Mouse (Mus musculus) spleen, postnatal 4 days (tissue): ENCODE measurements around the gene Gas7.

ENCODE experiments used
- DNase-seq, 2 experiments: peaks; one replicate each; pipeline ENCODE4 v3.0.0; 2022; ENCODE audit warnings: low spot score in 2 of 2

The Gas7 gene

GRCm38 (mm10) chr11:67489647-67490175 lies 34.5 kb downstream of the Gas7 start:
- no peak for DNase-seq

GRCm38 (mm10) chr11:67496796-67497195 lies 41.6 kb downstream of the Gas7 start:
- DNase-seq, result no peak

GRCm38 (mm10) chr11:67500115-67500514 lies 44.9 kb downstream of the Gas7 start:
- no peak for DNase-seq

GRCm38 (mm10) chr11:67501468-67502244 lies 46.4 kb downstream of the Gas7 start:
- no peak for DNase-seq

- no peak for DNase-seq
These were observed 54.1 kb downstream of the Gas7 start for GRCm38 (mm10) chr11:67509219-67509876.

GRCm38 (mm10) chr11:67510831-67511230 lies 55.6 kb downstream of the Gas7 start:
- DNase-seq, result no peak

GRCm38 (mm10) chr11:67513001-67513400 lies 57.8 kb downstream of the Gas7 start:
- DNase-seq, result no peak

GRCm38 (mm10) chr11:67514401-67514800 lies 59.2 kb downstream of the Gas7 start:
- no peak for DNase-seq

GRCm38 (mm10) chr11:67515020-67515911 lies 60.0 kb downstream of the Gas7 start:
- DNase-seq, result no peak

GRCm38 (mm10) chr11:67515912-67516305 lies 60.7 kb downstream of the Gas7 start:
- no peak for DNase-seq

- DNase-seq, result no peak
These were observed 62.5 kb downstream of the Gas7 start for GRCm38 (mm10) chr11:67517748-67518147.

GRCm38 (mm10) chr11:67518985-67519384 lies 63.7 kb downstream of the Gas7 start:
- DNase-seq, result no peak

GRCm38 (mm10) chr11:67522671-67523070 lies 67.4 kb downstream of the Gas7 start:
- no peak for DNase-seq

GRCm38 (mm10) chr11:67523806-67524205 lies 68.6 kb downstream of the Gas7 start:
- no peak for DNase-seq

- no peak for DNase-seq
These were observed 69.5 kb downstream of the Gas7 start for GRCm38 (mm10) chr11:67524731-67525130.

GRCm38 (mm10) chr11:67525841-67526240 lies 70.6 kb downstream of the Gas7 start:
- DNase-seq, result no peak

GRCm38 (mm10) chr11:67526621-67527545 lies 71.6 kb downstream of the Gas7 start:
- peak in 1 of 2 experiments; percentile 43 for DNase-seq

- no peak for DNase-seq
These were observed 76.0 kb downstream of the Gas7 start for GRCm38 (mm10) chr11:67531286-67531685.

- no peak for DNase-seq
These were observed 76.8 kb downstream of the Gas7 start for GRCm38 (mm10) chr11:67531926-67532565.

- DNase-seq, result no peak
These were observed 77.5 kb downstream of the Gas7 start for GRCm38 (mm10) chr11:67532728-67533127.
